Mouse (Mus musculus): Measurements from ENCODE around the gene Ttll3. TPM values are rescaled to one million over a fixed set of nuclear protein-coding genes. Genes with fewer than 3 reads are reported as not detected.
A peak's percentile ranks its signal among the peaks of the same experiment; 100 is the strongest.

The Ttll3 gene
- polyA plus RNA-seq, 1 experiment from 2014 or later: 2.2 TPM

GRCm38 (mm10) chr6:113368124-113368523 lies 20.9 kb upstream of the Ttll3 start:
- Histone ChIP-seq H3K4me1 (ENCODE audit: control insufficient read depth, insufficient read depth, low read length) (no peaks in the 10 kb centered on the region), H3K27ac (replicated peaks; ENCODE audit: low read depth, low read length) (no peak overlapping the region), H3K9ac (replicated peaks; ENCODE audit: low read length) (no peak overlapping the region), H3K4me2 (ENCODE audit: low read depth, low read length) (no peak overlapping the region), H3K4me3 (ENCODE audit: low read depth, low read length) (no peak overlapping the region), H3K36me3 (replicated peaks; ENCODE audit: control insufficient read depth, insufficient read depth, low read depth, low read length) (peaks cover 3% of the 10 kb centered on the region; the same call in 1 of the 2 replicates), H3K27me3 (ENCODE audit: control insufficient read depth, insufficient read depth, low read length) (no peaks in the 10 kb centered on the region), H3K9me3 (replicated peaks; ENCODE audit: control insufficient read depth, low read length) (no peaks in the 10 kb centered on the region)
- ATAC-seq (replicated peaks; ENCODE audit: insufficient number of reproducible peaks, low FRiP score, low TSS enrichment, low read depth) (no peak), DNase-seq (ENCODE audit: low spot score) (no peak)
- 88% methylated on average over 7 of the region's 7 CpGs for WGBS

DNA sequence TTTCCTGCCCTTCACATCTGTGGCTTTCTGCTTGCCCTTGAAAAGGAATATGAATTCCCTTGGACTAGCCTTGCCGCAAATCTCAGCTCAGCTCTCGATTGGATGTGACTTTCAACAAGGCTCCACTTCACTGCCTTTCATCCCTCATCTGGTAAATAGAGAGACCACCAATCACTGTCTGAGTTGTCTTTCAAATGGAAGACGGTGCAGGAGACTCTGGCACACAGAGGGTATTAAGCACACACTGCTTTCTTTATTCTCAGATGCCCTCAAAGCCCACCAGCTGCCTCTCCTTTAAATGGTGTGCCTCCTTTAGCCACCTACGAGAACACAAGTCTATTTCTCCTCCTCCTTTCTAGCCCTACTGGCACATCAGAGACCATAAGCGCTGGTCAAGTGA lies 20.5 kb upstream of the Ttll3 start:
- Histone ChIP-seq H3K27me3 (ENCODE audit: control insufficient read depth, insufficient read depth, low read length) (no peaks in the 10 kb centered on the region), H3K4me1 (ENCODE audit: control insufficient read depth, insufficient read depth, low read length) (no peaks in the 10 kb centered on the region), H3K36me3 (replicated peaks; ENCODE audit: control insufficient read depth, insufficient read depth, low read depth, low read length) (peaks cover 3% of the 10 kb centered on the region; the same call in 1 of the 2 replicates), H3K4me3 (ENCODE audit: low read depth, low read length) (no peak overlapping the region), H3K27ac (replicated peaks; ENCODE audit: low read depth, low read length) (no peak overlapping the region), H3K4me2 (ENCODE audit: low read depth, low read length) (no peak overlapping the region), H3K9me3 (replicated peaks; ENCODE audit: control insufficient read depth, low read length) (no peaks in the 10 kb centered on the region), H3K9ac (replicated peaks; ENCODE audit: low read length) (no peak overlapping the region)
- DNase-seq (ENCODE audit: low spot score) (no peak), ATAC-seq (replicated peaks; ENCODE audit: insufficient number of reproducible peaks, low FRiP score, low TSS enrichment, low read depth) (no peak)
- 85% methylated on average over 5 of the region's 5 CpGs for WGBS

GRCm38 (mm10) chr6:113370194-113370929 lies 18.7 kb upstream of the Ttll3 start:
- WGBS: 92% methylated on average over 20 of the region's 20 CpGs
- Histone ChIP-seq H3K27ac (replicated peaks; ENCODE audit: low read depth, low read length) (no peak overlapping the region), H3K4me1 (ENCODE audit: control insufficient read depth, insufficient read depth, low read length) (no peaks in the 10 kb centered on the region), H3K36me3 (replicated peaks; ENCODE audit: control insufficient read depth, insufficient read depth, low read depth, low read length) (peaks cover 7% of the 10 kb centered on the region), H3K27me3 (ENCODE audit: control insufficient read depth, insufficient read depth, low read length) (no peaks in the 10 kb centered on the region), H3K9me3 (replicated peaks; ENCODE audit: control insufficient read depth, low read length) (no peaks in the 10 kb centered on the region), H3K9ac (replicated peaks; ENCODE audit: low read length) (no peak overlapping the region), H3K4me2 (ENCODE audit: low read depth, low read length) (no peak overlapping the region), H3K4me3 (ENCODE audit: low read depth, low read length) (no peak overlapping the region)
- DNase-seq (ENCODE audit: low spot score): no peak
- no peak for ATAC-seq (replicated peaks; ENCODE audit: insufficient number of reproducible peaks, low FRiP score, low TSS enrichment, low read depth)

DNA sequence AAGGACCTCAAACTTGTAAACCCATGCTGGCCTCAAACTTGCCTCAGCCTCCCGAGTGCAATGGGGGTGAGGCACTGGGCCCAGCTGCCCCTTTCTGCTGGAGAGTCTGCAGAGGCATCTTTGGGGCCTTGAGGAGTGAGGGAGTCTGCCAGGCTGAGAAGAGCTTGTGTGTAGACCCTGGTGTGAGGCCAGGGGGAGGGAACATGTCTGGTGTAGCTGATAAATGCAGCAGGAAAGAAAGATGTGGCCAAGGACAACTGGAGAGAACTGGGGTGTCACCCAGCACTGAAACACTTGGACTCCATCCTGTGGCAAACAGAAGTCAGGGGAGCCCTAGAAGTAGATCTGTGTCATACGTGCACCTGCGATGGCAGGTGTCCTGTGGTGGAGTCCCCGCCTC lies 15.6 kb upstream of the Ttll3 start:
- no peaks in the 10 kb centered on the region for H3K27me3 ChIP-seq (ENCODE audit: control insufficient read depth, insufficient read depth, low read length)
- no peak for ATAC-seq (replicated peaks; ENCODE audit: insufficient number of reproducible peaks, low FRiP score, low TSS enrichment, low read depth)
- H3K4me2 ChIP-seq (ENCODE audit: low read depth, low read length): no peak overlapping the region
- H3K9ac ChIP-seq (replicated peaks; ENCODE audit: low read length): no peak overlapping the region
- H3K36me3 ChIP-seq (replicated peaks; ENCODE audit: control insufficient read depth, insufficient read depth, low read depth, low read length): peaks cover 7% of the 10 kb centered on the region
- DNase-seq (ENCODE audit: low spot score): no peak
- 93% methylated on average over 4 of the region's 4 CpGs for WGBS
- H3K4me3 ChIP-seq (ENCODE audit: low read depth, low read length): no peak overlapping the region
- H3K4me1 ChIP-seq (ENCODE audit: control insufficient read depth, insufficient read depth, low read length): no peaks in the 10 kb centered on the region
- H3K27ac ChIP-seq (replicated peaks; ENCODE audit: low read depth, low read length): no peak overlapping the region
- H3K9me3 ChIP-seq (replicated peaks; ENCODE audit: control insufficient read depth, low read length): no peaks in the 10 kb centered on the region

DNA sequence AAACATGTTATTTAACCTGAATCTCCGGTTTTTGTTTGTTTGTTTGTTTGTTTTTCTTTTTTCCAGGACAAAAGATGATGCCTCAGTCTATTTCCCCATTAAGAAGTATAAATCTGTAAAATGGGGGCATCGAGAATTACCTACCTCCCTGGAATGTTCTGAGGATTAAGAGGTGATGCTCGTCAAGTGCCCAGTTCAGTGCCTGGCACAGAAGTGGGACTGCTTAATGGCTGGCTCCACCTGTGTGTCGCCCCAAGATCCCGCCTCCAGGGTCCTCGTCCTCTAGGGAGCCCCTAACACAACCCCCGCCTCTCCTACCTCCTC lies 11.9 kb upstream of the Ttll3 start:
- Histone ChIP-seq H3K4me3 (ENCODE audit: low read depth, low read length) (peak overlapping the region; percentile 88), H3K9ac (replicated peaks; ENCODE audit: low read length) (peak overlapping the region; percentile 87), H3K27ac (replicated peaks; ENCODE audit: low read depth, low read length) (peak overlapping the region; percentile 82), H3K27me3 (ENCODE audit: control insufficient read depth, insufficient read depth, low read length) (no peaks in the 10 kb centered on the region), H3K36me3 (replicated peaks; ENCODE audit: control insufficient read depth, insufficient read depth, low read depth, low read length) (peaks cover 7% of the 10 kb centered on the region), H3K4me1 (ENCODE audit: control insufficient read depth, insufficient read depth, low read length) (no peaks in the 10 kb centered on the region), H3K4me2 (ENCODE audit: low read depth, low read length) (peak overlapping the region; percentile 54), H3K9me3 (replicated peaks; ENCODE audit: control insufficient read depth, low read length) (no peaks in the 10 kb centered on the region)
- ATAC-seq (replicated peaks; ENCODE audit: insufficient number of reproducible peaks, low FRiP score, low TSS enrichment, low read depth): no peak; the same call in 1 of the 2 replicates
- WGBS: 9% methylated on average over 7 of the region's 7 CpGs
- DNase-seq (ENCODE audit: low spot score): no peak

DNA sequence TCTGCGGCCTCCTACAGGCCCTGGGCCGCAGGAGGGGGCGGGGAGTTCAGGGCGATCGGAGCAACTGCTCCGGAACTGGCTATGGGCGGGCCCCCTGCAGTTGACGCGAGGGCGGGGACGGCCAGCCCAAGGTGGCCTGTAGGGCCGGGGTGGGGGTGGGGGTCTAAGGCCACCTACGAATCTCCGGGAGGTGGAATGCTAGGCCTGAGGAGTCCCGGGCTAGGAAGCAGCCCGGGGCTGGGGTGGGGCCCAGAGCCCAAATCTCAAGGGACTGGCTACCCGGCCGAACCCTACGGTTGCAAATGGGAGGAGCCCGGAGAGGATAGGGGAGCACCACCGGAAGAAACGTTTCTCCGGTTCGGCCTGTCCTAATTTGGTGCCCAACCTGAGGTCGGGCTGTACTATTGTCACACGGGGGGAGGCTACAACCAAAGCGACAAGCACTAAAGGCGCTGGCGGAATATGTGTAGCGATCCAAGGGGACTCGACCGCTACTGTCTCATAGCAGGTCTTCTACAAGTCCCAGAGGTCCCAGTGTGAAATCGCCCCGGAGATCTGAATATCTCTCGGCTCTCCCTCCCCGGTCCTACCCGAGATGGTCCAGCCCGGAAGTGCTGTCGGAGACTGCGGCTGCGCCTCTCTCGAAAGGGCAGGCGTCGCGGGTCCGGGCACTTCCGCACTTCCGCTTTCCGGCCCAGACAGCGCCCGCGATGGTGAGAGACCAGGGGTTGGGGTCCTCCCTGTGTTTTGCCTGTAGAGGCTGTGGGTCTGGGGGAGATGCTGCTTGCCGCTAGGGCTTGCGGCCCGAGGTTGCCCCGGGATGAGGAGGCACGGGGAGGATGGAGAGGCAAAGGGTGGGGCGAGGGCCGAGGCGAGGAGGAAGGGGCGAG lies 11.3 kb upstream of the Ttll3 start, which contains the start of the genes Tada3 and Arpc4:
Gene Tada3 (minus strand): TSS at position 388 of the 890 bp plus-strand sequence.
Gene Arpc4 (plus strand): TSS at position 620 of the 890 bp plus-strand sequence.
- DNase-seq (ENCODE audit: low spot score): peak; percentile 95
- Histone ChIP-seq H3K4me3 (ENCODE audit: low read depth, low read length) (peak within 1 kb of the TSS; percentile 88), H3K36me3 (replicated peaks; ENCODE audit: control insufficient read depth, insufficient read depth, low read depth, low read length) (peaks cover 5% of the 10 kb centered on the region), H3K4me2 (ENCODE audit: low read depth, low read length) (peak within 1 kb of the TSS; percentile 54), H3K4me1 (ENCODE audit: control insufficient read depth, insufficient read depth, low read length) (no peaks in the 10 kb centered on the region), H3K27me3 (ENCODE audit: control insufficient read depth, insufficient read depth, low read length) (no peaks in the 10 kb centered on the region), H3K27ac (replicated peaks; ENCODE audit: low read depth, low read length) (peak within 1 kb of the TSS; percentile 82), H3K9me3 (replicated peaks; ENCODE audit: control insufficient read depth, low read length) (no peaks in the 10 kb centered on the region), H3K9ac (replicated peaks; ENCODE audit: low read length) (peak within 1 kb of the TSS; percentile 87)
- under 1% methylated on average over 61 of the region's 61 CpGs for WGBS
- ATAC-seq (replicated peaks; ENCODE audit: insufficient number of reproducible peaks, low FRiP score, low TSS enrichment, low read depth): peak; percentile 96

GRCm38 (mm10) chr6:113379246-113379645 lies 9.8 kb upstream of the Ttll3 start:
- no peak overlapping the region for H3K27ac ChIP-seq (replicated peaks; ENCODE audit: low read depth, low read length)
- ATAC-seq (replicated peaks; ENCODE audit: insufficient number of reproducible peaks, low FRiP score, low TSS enrichment, low read depth) (no peak), DNase-seq (ENCODE audit: low spot score) (no peak)
- H3K9ac ChIP-seq (replicated peaks; ENCODE audit: low read length): no peak overlapping the region
- 87% methylated on average over 6 of the region's 6 CpGs for WGBS
- peak overlapping the region; percentile 88 for H3K4me3 ChIP-seq (ENCODE audit: low read depth, low read length)
- H3K9me3 ChIP-seq (replicated peaks; ENCODE audit: control insufficient read depth, low read length): no peaks in the 10 kb centered on the region
- H3K4me2 ChIP-seq (ENCODE audit: low read depth, low read length): peak overlapping the region; percentile 54; the same call in 1 of the 2 replicates
- H3K36me3 ChIP-seq (replicated peaks; ENCODE audit: control insufficient read depth, insufficient read depth, low read depth, low read length): peaks cover 11% of the 10 kb centered on the region
- H3K27me3 ChIP-seq (ENCODE audit: control insufficient read depth, insufficient read depth, low read length): no peaks in the 10 kb centered on the region
- H3K4me1 ChIP-seq (ENCODE audit: control insufficient read depth, insufficient read depth, low read length): no peaks in the 10 kb centered on the region

GRCm38 (mm10) chr6:113380480-113380879 lies 8.6 kb upstream of the Ttll3 start:
- Histone ChIP-seq H3K4me1 (ENCODE audit: control insufficient read depth, insufficient read depth, low read length) (no peaks in the 10 kb centered on the region), H3K4me2 (ENCODE audit: low read depth, low read length) (no peak overlapping the region), H3K4me3 (ENCODE audit: low read depth, low read length) (no peak overlapping the region), H3K9me3 (replicated peaks; ENCODE audit: control insufficient read depth, low read length) (no peaks in the 10 kb centered on the region), H3K9ac (replicated peaks; ENCODE audit: low read length) (no peak overlapping the region), H3K36me3 (replicated peaks; ENCODE audit: control insufficient read depth, insufficient read depth, low read depth, low read length) (peaks cover 16% of the 10 kb centered on the region), H3K27ac (replicated peaks; ENCODE audit: low read depth, low read length) (no peak overlapping the region), H3K27me3 (ENCODE audit: control insufficient read depth, insufficient read depth, low read length) (no peaks in the 10 kb centered on the region)
- DNase-seq (ENCODE audit: low spot score) (no peak), ATAC-seq (replicated peaks; ENCODE audit: insufficient number of reproducible peaks, low FRiP score, low TSS enrichment, low read depth) (no peak)
- WGBS: 96% methylated on average over 11 of the region's 11 CpGs

All from embryonic facial prominence, embryonic 11.5 days (tissue).